Mouse (Mus musculus): ENCODE measurements around the gene Adck1.

- TF ChIP-seq GATA1 (IDR thresholded peaks at IDR 0.05; ENCODE audit: borderline replicate concordance, low read length) (no peak), FLI1 (IDR thresholded peaks at IDR 0.05; ENCODE audit: low read length) (no peak)
Measured at GRCm38 (mm10) chr12:88461026-88461425, 100.7 kb downstream of the Adck1 start.

Data from megakaryocyte, embryonic 14.5 days (primary cell).